ENCODE assay signal across 8 mouse cellular contexts in genomic region chr7:28376011-28376771, GRCm38 (mm10). TPM values are rescaled to one million over a fixed set of nuclear protein-coding genes. Genes with fewer than 3 reads are reported as not detected.
DNase-seq lines count a peak whose midpoint lies in the region; ATAC-seq lines count a peak whose summit lies in the region.

No protein-coding gene starts in this region.

- H3K9me3 ChIP-seq in lung, embryonic 15.5 days, result no peaks in the 10 kb centered on the region

- ATAC-seq in CD4-positive, CD25-positive, alpha-beta regulatory T cell, adult 4 months, result peak; percentile 6
- no peak for ATAC-seq in lung, embryonic 15.5 days (ENCODE audit: borderline replicate concordance, extremely low read depth, low FRiP score, low TSS enrichment)

- DNase-seq in adrenal gland, postnatal 36 days, result peak; percentile 75 to 90
- DNase-seq in gastrocnemius, postnatal 36 days, result peak; percentile 72 to 87
- DNase-seq in kidney, adult 11 months, result peak; percentile 95
- peak; percentile 72 for DNase-seq in ovary, postnatal 36 days (ENCODE audit: low spot score)
- no peak for DNase-seq in right cerebral cortex, postnatal 4 days
- no peak for DNase-seq in frontal cortex, postnatal 10 days (ENCODE audit: low spot score in 2 of 2)

- H3K4me1 ChIP-seq in lung, embryonic 15.5 days, result peaks cover 56% of the 10 kb centered on the region

- peak overlapping the region; percentile 68 for H3K4me3 ChIP-seq in lung, embryonic 15.5 days

- no peaks in the 10 kb centered on the region for H3K27me3 ChIP-seq in lung, embryonic 15.5 days

- peak overlapping the region; percentile 41 for H3K9ac ChIP-seq in lung, embryonic 15.5 days

- H3K27ac ChIP-seq in lung, embryonic 15.5 days, result peak overlapping the region; percentile 98

- intact Hi-C loops in gastrocnemius, postnatal 36 days (cut with DNase I), result no loop called here

- no peaks in the 10 kb centered on the region for H3K36me3 ChIP-seq in lung, embryonic 15.5 days

- H3K4me2 ChIP-seq in lung, embryonic 15.5 days, result peak overlapping the region; percentile 83

- WGBS in lung, embryonic 15.5 days, result 1% methylated on average over 30 of the region's 30 CpGs

RNA-seq across cellular contexts. Expression of gene Plekhg2, which starts 3.8 kb away (rescaled TPM):
- 100 to 1,000 TPM in 1 of 2 experiments, 10 to 100 TPM in 1; 65.5 to 110 TPM for polyA plus RNA-seq in CD4-positive, CD25-positive, alpha-beta regulatory T cell, adult 4 months (2017; shearing (Covaris generic))
- total RNA-seq in adrenal gland, postnatal 36 days (2021), result 10 to 100 TPM; 19.0 to 27.2 TPM
- 1 to 10 TPM; 4.7 to 7.8 TPM for total RNA-seq in gastrocnemius, postnatal 36 days (2021)
- polyA plus RNA-seq in lung, embryonic 15.5 days (2015; fragmentation: Nextera tagmentation; extraction: Ambion mirVana), result 59.4 and 67.9 TPM in 2 replicates

RNA-seq across cellular contexts. Expression of gene Zfp36, which starts 3.9 kb away (rescaled TPM):
- polyA plus RNA-seq in CD4-positive, CD25-positive, alpha-beta regulatory T cell, adult 4 months (2017; shearing (Covaris generic)), result 100 to 1,000 TPM; 156 to 341 TPM
- total RNA-seq in adrenal gland, postnatal 36 days (2021), result 10 to 100 TPM; 19.0 to 26.1 TPM
- 10 to 100 TPM in 1 of 2 experiments, 1 to 10 TPM in 1; 6.1 to 20.5 TPM for total RNA-seq in gastrocnemius, postnatal 36 days (2021)
- polyA plus RNA-seq in lung, embryonic 15.5 days (2015; fragmentation: Nextera tagmentation; extraction: Ambion mirVana), result 16.4 and 17.9 TPM in 2 replicates

RNA-seq across cellular contexts. Expression of gene Med29, which starts 16.3 kb away (rescaled TPM):
- 10 to 100 TPM; 25.8 to 27.5 TPM for polyA plus RNA-seq in CD4-positive, CD25-positive, alpha-beta regulatory T cell, adult 4 months (2017; shearing (Covaris generic))
- total RNA-seq in adrenal gland, postnatal 36 days (2021), result 10 to 100 TPM; 33.6 to 47.4 TPM
- total RNA-seq in gastrocnemius, postnatal 36 days (2021), result 10 to 100 TPM; 19.1 to 22.1 TPM
- polyA plus RNA-seq in lung, embryonic 15.5 days (2015; fragmentation: Nextera tagmentation; extraction: Ambion mirVana), result 51.2 and 53.8 TPM in 2 replicates

RNA-seq across cellular contexts. Expression of gene Paf1, which starts 16.6 kb away (rescaled TPM):
- polyA plus RNA-seq in CD4-positive, CD25-positive, alpha-beta regulatory T cell, adult 4 months (2017; shearing (Covaris generic)), result 10 to 100 TPM; 55.6 to 71.0 TPM
- total RNA-seq in adrenal gland, postnatal 36 days (2021), result 10 to 100 TPM; 67.3 to 77.7 TPM
- 10 to 100 TPM; 27.0 to 27.6 TPM for total RNA-seq in gastrocnemius, postnatal 36 days (2021)
- 80.7 and 88.2 TPM in 2 replicates for polyA plus RNA-seq in lung, embryonic 15.5 days (2015; fragmentation: Nextera tagmentation; extraction: Ambion mirVana)

RNA-seq across cellular contexts. Expression of gene Rps16, which starts 25.7 kb away (rescaled TPM):
- 1,000 to 10,000 TPM; 1,259 to 1,457 TPM for polyA plus RNA-seq in CD4-positive, CD25-positive, alpha-beta regulatory T cell, adult 4 months (2017; shearing (Covaris generic))
- total RNA-seq in adrenal gland, postnatal 36 days (2021), result 1,000 to 10,000 TPM; 1,072 to 1,115 TPM
- 100 to 1,000 TPM; 298 to 415 TPM for total RNA-seq in gastrocnemius, postnatal 36 days (2021)
- polyA plus RNA-seq in lung, embryonic 15.5 days (2015; fragmentation: Nextera tagmentation; extraction: Ambion mirVana), result 979 and 1,114 TPM in 2 replicates

Comparison
In these comparisons a context has a peak if more than half of its experiments do, and no peak if none do; other contexts are left out.
1. DNase-seq: peak in adrenal gland, postnatal 36 days (2 of 2), gastrocnemius, postnatal 36 days (2 of 2), kidney, adult 11 months (single experiment) and ovary, postnatal 36 days (single experiment); none in right cerebral cortex, postnatal 4 days (single experiment) and frontal cortex, postnatal 10 days (0 of 2).